Mouse (Mus musculus): Measurements from ENCODE around the gene Zfp169.

DNA sequence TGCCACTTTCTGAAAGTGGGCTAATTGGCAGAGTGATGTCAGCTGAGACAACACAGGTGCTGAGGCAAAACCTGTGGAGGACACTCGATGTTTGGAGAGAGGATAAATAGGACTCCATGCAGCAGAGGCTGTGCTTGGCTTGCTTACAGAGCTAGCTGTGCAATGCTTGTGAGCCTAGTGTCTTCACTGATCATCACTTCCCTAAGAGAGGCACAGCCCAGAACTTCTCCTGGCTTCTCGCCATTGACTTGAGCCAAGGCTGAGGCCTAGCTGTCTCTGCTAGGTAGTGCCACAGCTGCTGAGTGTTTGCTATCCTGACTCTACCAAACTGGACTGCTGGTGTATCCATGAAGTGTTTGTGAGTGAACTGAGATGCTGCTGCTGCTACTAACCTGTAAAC is 17.4 kb upstream of the Zfp169 start:
- no peak for TF ChIP-seq CTCF (IDR thresholded peaks at IDR 0.05 in 2 of 3, conservative IDR thresholded peaks at IDR 0.05 in 1 of 3; ENCODE audit: control insufficient read depth in 1 of 3, insufficient read depth in 1 of 3, low read depth in 2 of 3, low read length in 3 of 3, poor library complexity in 1 of 3, severe bottlenecking in 1 of 3)
- no peak for TF ChIP-seq RAD21 (IDR thresholded peaks at IDR 0.05; ENCODE audit: low read depth, low read length)
- no peak for TF ChIP-seq NRF1 (IDR thresholded peaks at IDR 0.05; ENCODE audit: insufficient read depth, low read depth, low read length, poor library complexity, severe bottlenecking)
- TF ChIP-seq E2F4 (IDR thresholded peaks at IDR 0.05; ENCODE audit: borderline replicate concordance, low read depth, low read length) = no peak
- no peak for TF ChIP-seq USF1 (IDR thresholded peaks at IDR 0.05; ENCODE audit: low read depth, low read length)
- TF ChIP-seq POLR2AphosphoS2 (IDR thresholded peaks at IDR 0.05; ENCODE audit: low read length) = no peak; the same call in 1 of the 2 replicates
- no peak for TF ChIP-seq MYC (IDR thresholded peaks at IDR 0.05; ENCODE audit: low read depth, low read length)
